Mouse (Mus musculus): Measurements from ENCODE around the gene Atp5d. TPM values are rescaled to one million over a fixed set of nuclear protein-coding genes. Genes with fewer than 3 reads are reported as not detected.

The Atp5d gene
- polyA plus RNA-seq, 1 experiment = 758 TPM

- no peak overlapping the region for H3K4me3 ChIP-seq (replicated peaks; ENCODE audit: insufficient read depth, low read depth, low read length)
- no peak for DNase-seq
- no peaks in the 10 kb centered on the region for H3K27me3 ChIP-seq (ENCODE audit: control insufficient read depth, insufficient read depth, low read length)
- WGBS = 82% methylated on average over 6 of the region's 6 CpGs
- no peak overlapping the region for H3K27ac ChIP-seq (ENCODE audit: insufficient read depth, low read length)
- no peaks in the 10 kb centered on the region for H3K4me1 ChIP-seq (ENCODE audit: control insufficient read depth, insufficient read depth, low read length)
- TF ChIP-seq POLR2A (IDR thresholded peaks at IDR 0.05; ENCODE audit: borderline replicate concordance, insufficient read depth, low read length) (no peak), CTCF (IDR thresholded peaks at IDR 0.05; ENCODE audit: borderline replicate concordance, insufficient read depth, low read depth, low read length) (no peak)
Measured at GRCm38 (mm10) chr10:80193976-80194375, 55.5 kb downstream of the Atp5d start.

DNA sequence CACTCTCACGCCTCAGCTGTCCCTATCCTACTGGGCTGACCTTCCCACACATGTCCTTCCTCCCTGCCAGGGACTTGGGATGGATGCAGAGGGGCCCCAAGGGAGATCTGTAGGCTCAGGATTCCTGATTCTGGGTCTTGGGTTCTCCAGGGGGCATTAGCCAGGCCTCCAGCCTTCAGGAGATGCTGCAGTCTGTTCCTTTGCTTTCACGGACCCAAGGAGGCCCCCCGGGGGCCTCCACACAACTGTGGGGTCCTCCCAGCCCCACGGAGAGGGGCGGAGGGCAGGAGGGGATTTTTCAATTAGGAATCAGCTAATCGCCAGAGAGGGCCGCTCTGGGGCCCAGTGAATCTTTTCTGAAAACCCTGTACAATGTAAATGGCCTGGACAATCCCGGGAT, 56.0 kb downstream of the Atp5d start:
- Histone ChIP-seq H3K4me1 (ENCODE audit: control insufficient read depth, insufficient read depth, low read length) (no peaks in the 10 kb centered on the region; the same call in 1 of the 2 replicates), H3K27ac (ENCODE audit: insufficient read depth, low read length) (no peak overlapping the region), H3K27me3 (ENCODE audit: control insufficient read depth, insufficient read depth, low read length) (no peaks in the 10 kb centered on the region), H3K4me3 (replicated peaks; ENCODE audit: insufficient read depth, low read depth, low read length) (no peak overlapping the region)
- TF ChIP-seq CTCF (IDR thresholded peaks at IDR 0.05; ENCODE audit: borderline replicate concordance, insufficient read depth, low read depth, low read length) = no peak
- TF ChIP-seq POLR2A (IDR thresholded peaks at IDR 0.05; ENCODE audit: borderline replicate concordance, insufficient read depth, low read length) = no peak
- WGBS = 46% methylated on average over 8 of the region's 8 CpGs
- DNase-seq = no peak

Other genes with a start within 250 kb of the Atp5d start
- 0.29 and 0.41 TPM in 2 replicates for gene Cfd, start 247.8 kb upstream of the Atp5d start, polyA plus RNA-seq (2012; rRNA removed)
- gene Med16, start 229.7 kb upstream of the Atp5d start, polyA plus RNA-seq (2012; rRNA removed) = 46.5 and 47.4 TPM in 2 replicates
- not detected in 2 replicates for gene Gm26602, start 227.8 kb upstream of the Atp5d start, polyA plus RNA-seq (2012; rRNA removed)
- 12.1 and 12.8 TPM in 2 replicates for gene Kiss1r, start 221.7 kb upstream of the Atp5d start, polyA plus RNA-seq (2012; rRNA removed)
- 156 and 162 TPM in 2 replicates for gene R3hdm4, start 217.4 kb upstream of the Atp5d start, polyA plus RNA-seq (2012; rRNA removed)
- gene Arid3a, start 211.6 kb upstream of the Atp5d start, polyA plus RNA-seq (2012; rRNA removed) = 4.7 TPM in 2 replicates
- gene Wdr18, start 178.5 kb upstream of the Atp5d start, polyA plus RNA-seq (2012; rRNA removed) = 56.2 and 57.4 TPM in 2 replicates
- 5.5 and 5.9 TPM in 2 replicates for gene Grin3b, start 167.9 kb upstream of the Atp5d start, polyA plus RNA-seq (2012; rRNA removed)
- 191 and 204 TPM in 2 replicates for gene Tmem259, start 154.3 kb upstream of the Atp5d start, polyA plus RNA-seq (2012; rRNA removed)
- 8.2 and 9.3 TPM in 2 replicates for gene Cnn2, start 150.0 kb upstream of the Atp5d start, polyA plus RNA-seq (2012; rRNA removed)
- 31.1 and 32.4 TPM in 2 replicates for gene Abca7, start 142.1 kb upstream of the Atp5d start, polyA plus RNA-seq (2012; rRNA removed)
- gene Arhgap45, start 122.0 kb upstream of the Atp5d start, polyA plus RNA-seq (2012; rRNA removed) = 2.2 and 2.7 TPM in 2 replicates
- gene Polr2e, start 98.8 kb upstream of the Atp5d start, polyA plus RNA-seq (2012; rRNA removed) = 224 and 231 TPM in 2 replicates
- 888 and 964 TPM in 2 replicates for gene Gpx4, start 91.5 kb upstream of the Atp5d start, polyA plus RNA-seq (2012; rRNA removed)
- 25.4 and 28.9 TPM in 2 replicates for gene Sbno2, start 33.1 kb upstream of the Atp5d start, polyA plus RNA-seq (2012; rRNA removed)
- 110 and 112 TPM in 2 replicates for gene Stk11, start 22.8 kb upstream of the Atp5d start, polyA plus RNA-seq (2012; rRNA removed)
- gene Cbarp, start 2.2 kb downstream of the Atp5d start, polyA plus RNA-seq (2012; rRNA removed) = 147 and 151 TPM in 2 replicates
- 26.1 and 26.5 TPM in 2 replicates for gene Midn, start 9.6 kb downstream of the Atp5d start, polyA plus RNA-seq (2012; rRNA removed)
- 240 and 261 TPM in 2 replicates for gene Cirbp, start 27.4 kb downstream of the Atp5d start, polyA plus RNA-seq (2012; rRNA removed)
- 16.4 and 18.0 TPM in 2 replicates for gene 1600002K03Rik, start 34.3 kb downstream of the Atp5d start, polyA plus RNA-seq (2012; rRNA removed)
- gene Efna2, start 40.9 kb downstream of the Atp5d start, polyA plus RNA-seq (2012; rRNA removed) = 10.2 and 10.7 TPM in 2 replicates
- 41.1 and 42.5 TPM in 2 replicates for gene Mum1, start 87.8 kb downstream of the Atp5d start, polyA plus RNA-seq (2012; rRNA removed)
- 668 and 680 TPM in 2 replicates for gene Ndufs7, start 110.5 kb downstream of the Atp5d start, polyA plus RNA-seq (2012; rRNA removed)
- 52.9 and 54.5 TPM in 2 replicates for gene Gamt, start 122.4 kb downstream of the Atp5d start, polyA plus RNA-seq (2012; rRNA removed)
- gene Dazap1, start 122.9 kb downstream of the Atp5d start, polyA plus RNA-seq (2012; rRNA removed) = 90.2 and 92.7 TPM in 2 replicates
- gene Rps15, start 153.8 kb downstream of the Atp5d start, polyA plus RNA-seq (2012; rRNA removed) = 1,303 and 1,454 TPM in 2 replicates
- gene Apc2, start 157.3 kb downstream of the Atp5d start, polyA plus RNA-seq (2012; rRNA removed) = 67.1 and 69.1 TPM in 2 replicates
- 49.7 and 51.1 TPM in 2 replicates for gene 2310011J03Rik, start 181.9 kb downstream of the Atp5d start, polyA plus RNA-seq (2012; rRNA removed)
- gene Pcsk4, start 190.9 kb downstream of the Atp5d start, polyA plus RNA-seq (2012; rRNA removed) = 13.7 and 14.1 TPM in 2 replicates
- 9.0 and 10.3 TPM in 2 replicates for gene Reep6, start 191.3 kb downstream of the Atp5d start, polyA plus RNA-seq (2012; rRNA removed)
- gene Adamtsl5, start 209.8 kb downstream of the Atp5d start, polyA plus RNA-seq (2012; rRNA removed) = 7.9 and 10.8 TPM in 2 replicates
- 145 and 151 TPM in 2 replicates for gene Plk5, start 217.8 kb downstream of the Atp5d start, polyA plus RNA-seq (2012; rRNA removed)
- gene Mex3d, start 249.0 kb downstream of the Atp5d start, polyA plus RNA-seq (2012; rRNA removed) = 16.1 and 16.2 TPM in 2 replicates

Data from cerebellum, adult 2 months (tissue).